Mouse (Mus musculus): ENCODE measurements around the gene Cib2. TPM values are rescaled to one million over a fixed set of nuclear protein-coding genes. Genes with fewer than 3 reads are reported as not detected.
"Not testable (repeated sequence)": the region's sequence is repeated elsewhere in the genome, so short reads cannot be mapped to it uniquely, and the experiment has no call there.

Cib2 gene
- polyA plus RNA-seq, 2 experiments = 14.3 to 26.5 TPM

DNA sequence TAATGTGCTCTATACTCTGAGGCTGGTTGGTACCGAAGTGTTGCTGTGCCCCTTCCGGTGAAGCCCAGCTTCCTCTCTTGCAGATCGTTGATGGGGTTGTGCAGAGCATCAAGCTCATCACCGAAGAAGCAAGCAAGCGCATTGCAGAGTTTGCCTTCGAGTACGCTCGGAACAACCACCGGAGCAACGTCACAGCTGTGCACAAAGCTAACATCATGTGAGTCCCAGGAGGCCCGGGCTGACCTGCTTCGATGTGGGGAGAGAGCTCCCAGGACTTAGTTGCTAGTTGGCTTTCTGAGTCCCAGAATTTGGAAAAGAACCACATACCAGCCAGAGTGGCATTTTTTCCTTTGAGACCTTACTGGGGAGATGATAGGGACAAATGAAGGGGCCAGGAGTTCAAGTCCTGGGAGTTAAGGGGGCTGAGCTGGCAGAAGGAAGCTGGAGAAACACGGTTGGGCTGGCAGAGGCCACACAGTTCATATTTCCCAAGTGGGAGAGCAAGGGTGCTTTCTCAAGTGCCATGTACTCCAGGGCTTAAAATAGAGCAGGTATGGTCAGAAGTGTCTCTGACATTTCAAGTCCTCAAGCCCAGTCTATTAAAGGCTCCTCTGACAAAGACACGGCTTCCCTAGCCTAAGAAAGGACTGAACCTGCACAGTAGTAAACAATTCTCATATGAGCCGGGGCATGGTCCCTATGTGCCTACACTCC is 36.9 kb upstream of the Cib2 start:
- no peaks in the 10 kb centered on the region for H3K4me1 ChIP-seq (ENCODE audit: control insufficient read depth, insufficient read depth, low read length)
- H3K27me3 ChIP-seq (ENCODE audit: control insufficient read depth, insufficient read depth, low read length) = no peaks in the 10 kb centered on the region
- no peak for ATAC-seq (ENCODE audit: low FRiP score, low read depth)
- H3K9me3 ChIP-seq (ENCODE audit: control insufficient read depth, low read length) = no peaks in the 10 kb centered on the region
- H3K4me2 ChIP-seq (replicated peaks; ENCODE audit: low read depth, low read length, severe bottlenecking) = no peak overlapping the region
- H3K27ac ChIP-seq (replicated peaks; ENCODE audit: low read depth, low read length) = no peak overlapping the region
- WGBS = 92% methylated on average over 15 of the region's 15 CpGs
- H3K36me3 ChIP-seq (ENCODE audit: control insufficient read depth, insufficient read depth, low read length) = peaks cover 88% of the 10 kb centered on the region
- no peak for TF ChIP-seq POLR2A (IDR thresholded peaks at IDR 0.05; ENCODE audit: borderline replicate concordance, extremely low read depth, insufficient read depth, insufficient read length)
- no peak for DNase-seq (ENCODE audit: low spot score)
- no peak overlapping the region for H3K9ac ChIP-seq (ENCODE audit: low read depth, low read length, severe bottlenecking)
- no peak overlapping the region for H3K4me3 ChIP-seq (replicated peaks; ENCODE audit: low read length)

DNA sequence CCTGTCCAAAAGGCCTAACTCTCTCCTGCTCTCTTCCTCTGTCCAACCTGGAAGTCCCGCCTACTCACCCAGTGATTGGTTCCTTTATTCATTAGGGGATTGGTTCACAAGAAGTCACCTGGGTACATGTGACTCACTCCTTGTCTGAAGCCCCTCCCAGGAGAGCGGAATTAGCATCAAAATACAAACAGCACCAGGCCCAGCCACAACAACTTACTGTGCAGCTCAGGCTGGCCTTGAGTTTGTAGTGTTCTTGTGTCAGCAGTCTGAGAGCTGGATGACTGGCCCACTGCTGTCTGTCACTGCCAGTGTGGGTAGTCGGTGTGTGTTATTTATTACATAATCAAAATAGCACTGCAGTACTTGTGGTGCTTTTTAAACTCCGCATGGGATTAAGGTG is 33.6 kb upstream of the Cib2 start:
- H3K4me1 ChIP-seq (ENCODE audit: control insufficient read depth, insufficient read depth, low read length); H3K4me2 ChIP-seq (replicated peaks; ENCODE audit: low read depth, low read length, severe bottlenecking); DNase-seq (ENCODE audit: low spot score); H3K9me3 ChIP-seq (ENCODE audit: control insufficient read depth, low read length); H3K9ac ChIP-seq (ENCODE audit: low read depth, low read length, severe bottlenecking); H3K27me3 ChIP-seq (ENCODE audit: control insufficient read depth, insufficient read depth, low read length); H3K4me3 ChIP-seq (replicated peaks; ENCODE audit: low read length); H3K27ac ChIP-seq (replicated peaks; ENCODE audit: low read depth, low read length); ATAC-seq (ENCODE audit: low FRiP score, low read depth): not testable (repeated sequence)
- 77% methylated on average over 4 of the region's 4 CpGs for WGBS
- H3K36me3 ChIP-seq (ENCODE audit: control insufficient read depth, insufficient read depth, low read length) = peaks cover 70% of the 10 kb centered on the region

DNA sequence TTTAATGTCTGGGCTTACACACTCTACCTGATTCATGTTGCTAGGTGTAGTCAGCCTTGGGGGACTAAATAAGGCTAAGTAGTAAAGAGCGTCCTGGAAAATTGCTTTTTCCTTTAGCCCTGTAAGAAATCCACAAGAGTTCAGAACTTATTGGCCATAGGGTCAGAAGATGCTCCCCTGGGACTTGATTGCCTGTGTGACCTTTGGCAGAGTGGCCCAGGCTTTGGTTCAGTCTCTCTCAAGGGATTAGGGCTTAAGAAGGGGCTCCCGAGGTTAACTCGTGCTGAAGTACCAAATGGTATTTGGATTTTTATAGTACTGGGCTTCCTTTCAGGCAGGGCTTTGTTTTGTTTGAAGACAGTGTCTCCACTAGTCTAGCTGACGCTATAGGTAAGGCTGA is 27.8 kb upstream of the Cib2 start:
- Histone ChIP-seq H3K27ac (replicated peaks; ENCODE audit: low read depth, low read length) (no peak overlapping the region), H3K4me3 (replicated peaks; ENCODE audit: low read length) (no peak overlapping the region), H3K36me3 (ENCODE audit: control insufficient read depth, insufficient read depth, low read length) (peaks cover 16% of the 10 kb centered on the region), H3K27me3 (ENCODE audit: control insufficient read depth, insufficient read depth, low read length) (no peaks in the 10 kb centered on the region), H3K9me3 (ENCODE audit: control insufficient read depth, low read length) (no peaks in the 10 kb centered on the region), H3K4me1 (ENCODE audit: control insufficient read depth, insufficient read depth, low read length) (peaks cover 13% of the 10 kb centered on the region), H3K4me2 (replicated peaks; ENCODE audit: low read depth, low read length, severe bottlenecking) (no peak overlapping the region), H3K9ac (ENCODE audit: low read depth, low read length, severe bottlenecking) (no peak overlapping the region)
- TF ChIP-seq POLR2A (IDR thresholded peaks at IDR 0.05; ENCODE audit: borderline replicate concordance, extremely low read depth, insufficient read depth, insufficient read length) = no peak
- ATAC-seq (ENCODE audit: low FRiP score, low read depth) = no peak
- WGBS = 56% methylated on average over 4 of the region's 4 CpGs
- DNase-seq (ENCODE audit: low spot score) = no peak

DNA sequence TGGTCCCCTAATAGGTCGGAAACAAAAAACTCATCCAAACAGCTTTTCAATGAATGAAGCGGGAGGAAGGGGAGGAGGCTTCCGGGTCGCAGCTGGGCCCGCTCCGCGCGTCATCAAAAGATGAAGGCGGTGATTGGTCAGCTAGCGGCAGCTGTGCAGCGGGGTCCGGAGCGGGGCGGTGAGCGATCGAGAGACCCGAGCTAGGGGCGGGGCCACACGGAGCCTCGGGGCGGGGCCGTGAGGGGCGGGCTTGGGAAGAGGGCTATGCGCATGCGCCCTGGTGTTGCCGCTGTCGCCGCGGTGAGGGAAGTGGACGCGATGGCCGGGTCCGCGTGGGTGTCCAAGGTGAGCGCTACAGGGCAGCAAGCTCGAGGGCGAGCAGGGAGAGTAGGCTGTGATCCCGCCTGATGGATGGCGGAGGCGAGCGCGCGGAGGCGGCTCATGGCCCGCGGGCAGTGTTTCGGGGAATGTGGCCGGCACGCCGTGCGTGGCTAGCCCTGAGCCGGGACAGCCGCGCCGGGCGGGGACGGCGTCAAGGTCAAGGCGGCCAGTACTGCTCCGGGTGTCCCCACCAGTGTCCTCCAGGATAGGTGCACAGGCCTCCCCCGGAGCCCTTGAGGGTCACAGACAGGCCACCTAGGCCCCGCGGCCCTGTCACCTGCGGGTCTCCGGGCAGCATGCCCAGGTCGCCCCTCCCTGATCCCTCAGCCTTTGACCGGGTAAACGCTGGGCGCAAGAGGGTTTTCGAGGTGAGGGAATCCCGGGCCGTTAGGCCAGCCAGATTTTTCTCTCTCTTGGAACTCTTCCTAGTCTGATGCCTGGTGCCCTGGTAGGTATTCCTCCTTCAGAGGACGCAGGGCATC is 26.4 kb upstream of the Cib2 start, which contains the start of gene Idh3a:
Idh3a (plus strand) TSS at position 136 of the 863 bp plus-strand sequence.
- DNase-seq (ENCODE audit: low spot score) = peak; percentile 97
- Histone ChIP-seq H3K4me3 (replicated peaks; ENCODE audit: low read length) (peak within 1 kb of the TSS; percentile 94), H3K9me3 (ENCODE audit: control insufficient read depth, low read length) (no peaks in the 10 kb centered on the region), H3K27ac (replicated peaks; ENCODE audit: low read depth, low read length) (no peak within 1 kb of the TSS; the same call in 1 of the 2 replicates), H3K4me1 (ENCODE audit: control insufficient read depth, insufficient read depth, low read length) (peaks cover 13% of the 10 kb centered on the region), H3K4me2 (replicated peaks; ENCODE audit: low read depth, low read length, severe bottlenecking) (peak within 1 kb of the TSS; percentile 96), H3K27me3 (ENCODE audit: control insufficient read depth, insufficient read depth, low read length) (no peaks in the 10 kb centered on the region), H3K9ac (ENCODE audit: low read depth, low read length, severe bottlenecking) (peak within 1 kb of the TSS; percentile 83), H3K36me3 (ENCODE audit: control insufficient read depth, insufficient read depth, low read length) (peaks cover 5% of the 10 kb centered on the region; the same call in 1 of the 2 replicates)
- 2% methylated on average over 70 of the region's 73 CpGs for WGBS
- ATAC-seq (ENCODE audit: low FRiP score, low read depth) = peak; percentile 100
- TF ChIP-seq POLR2A (IDR thresholded peaks at IDR 0.05; ENCODE audit: borderline replicate concordance, extremely low read depth, insufficient read depth, insufficient read length) = peak; percentile 79; the same call in 1 of the 2 replicates

DNA sequence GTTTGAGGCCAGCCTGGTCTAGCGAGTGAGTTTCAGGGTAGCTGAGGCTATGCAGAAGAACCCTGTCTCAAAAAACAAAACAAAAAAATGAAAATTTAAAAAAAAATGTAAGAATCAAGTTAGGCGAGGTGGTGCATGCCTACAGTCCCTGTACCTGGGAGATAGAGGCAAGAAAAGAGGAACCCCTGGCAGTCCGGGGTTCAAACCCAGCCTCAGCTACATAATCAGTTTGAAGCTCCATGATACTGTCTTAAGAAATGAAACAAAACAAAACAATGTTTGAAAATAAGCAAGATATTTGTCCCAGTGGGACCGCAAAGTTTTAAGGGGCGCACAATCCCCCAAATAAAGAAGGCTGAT is 25.8 kb upstream of the Cib2 start:
- Histone ChIP-seq H3K36me3 (ENCODE audit: control insufficient read depth, insufficient read depth, low read length) (0 out of 2 replicates have a peak, but pooled peaks cover under 1% of the 10 kb centered on the region), H3K9ac (ENCODE audit: low read depth, low read length, severe bottlenecking) (0 out of 2 replicates have a peak overlapping the region, but pooled peaks have one; percentile 28), H3K27ac (replicated peaks; ENCODE audit: low read depth, low read length) (no peak overlapping the region; the same call in 1 of the 2 replicates), H3K4me3 (replicated peaks; ENCODE audit: low read length) (peak overlapping the region; percentile 94), H3K4me1 (ENCODE audit: control insufficient read depth, insufficient read depth, low read length) (peaks cover 13% of the 10 kb centered on the region), H3K4me2 (replicated peaks; ENCODE audit: low read depth, low read length, severe bottlenecking) (peak overlapping the region; percentile 96), H3K27me3 (ENCODE audit: control insufficient read depth, insufficient read depth, low read length) (no peaks in the 10 kb centered on the region), H3K9me3 (ENCODE audit: control insufficient read depth, low read length) (no peaks in the 10 kb centered on the region)
- ATAC-seq (ENCODE audit: low FRiP score, low read depth) (peak; percentile 31), DNase-seq (ENCODE audit: low spot score) (no peak)
- 33% methylated on average over 5 of the region's 5 CpGs for WGBS
- no peak for TF ChIP-seq POLR2A (IDR thresholded peaks at IDR 0.05; ENCODE audit: borderline replicate concordance, extremely low read depth, insufficient read depth, insufficient read length)

DNA sequence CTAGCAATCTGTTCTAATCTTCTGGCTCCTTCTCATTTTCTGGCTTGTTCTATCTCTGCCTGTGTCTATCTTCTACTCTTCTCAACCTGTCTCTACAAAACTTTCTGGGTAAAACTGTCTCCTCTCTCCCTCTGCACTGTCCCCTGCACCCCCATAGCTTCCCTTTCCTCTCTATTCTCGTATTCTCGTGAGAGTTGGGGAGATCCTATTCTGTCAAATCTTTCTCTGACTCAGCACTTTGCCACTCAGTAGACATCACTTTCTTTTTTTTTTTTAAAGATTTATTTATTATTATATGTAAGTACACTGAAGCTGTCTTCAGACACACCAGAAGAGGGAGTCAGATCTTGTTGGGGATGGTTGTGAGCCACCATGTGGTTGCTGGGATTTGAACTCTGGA is 24.1 kb upstream of the Cib2 start:
- H3K4me3 ChIP-seq (replicated peaks; ENCODE audit: low read length); H3K27ac ChIP-seq (replicated peaks; ENCODE audit: low read depth, low read length); H3K9ac ChIP-seq (ENCODE audit: low read depth, low read length, severe bottlenecking); H3K27me3 ChIP-seq (ENCODE audit: control insufficient read depth, insufficient read depth, low read length); H3K36me3 ChIP-seq (ENCODE audit: control insufficient read depth, insufficient read depth, low read length); DNase-seq (ENCODE audit: low spot score); ATAC-seq (ENCODE audit: low FRiP score, low read depth); H3K4me2 ChIP-seq (replicated peaks; ENCODE audit: low read depth, low read length, severe bottlenecking); H3K9me3 ChIP-seq (ENCODE audit: control insufficient read depth, low read length): not testable (repeated sequence)
- peaks cover 13% of the 10 kb centered on the region for H3K4me1 ChIP-seq (ENCODE audit: control insufficient read depth, insufficient read depth, low read length)
- 79% methylated on average over 2 of the region's 2 CpGs for WGBS

Data from limb, embryonic 14.5 days (tissue).